Mouse (Mus musculus): ENCODE measurements at regions not wholly inside any gene's neighbourhood (a gene's known extent, or its start where the extent isn't known, plus 50 kb on each side); places are given as distances from the start of the nearest gene placed in this dataset.

DNA sequence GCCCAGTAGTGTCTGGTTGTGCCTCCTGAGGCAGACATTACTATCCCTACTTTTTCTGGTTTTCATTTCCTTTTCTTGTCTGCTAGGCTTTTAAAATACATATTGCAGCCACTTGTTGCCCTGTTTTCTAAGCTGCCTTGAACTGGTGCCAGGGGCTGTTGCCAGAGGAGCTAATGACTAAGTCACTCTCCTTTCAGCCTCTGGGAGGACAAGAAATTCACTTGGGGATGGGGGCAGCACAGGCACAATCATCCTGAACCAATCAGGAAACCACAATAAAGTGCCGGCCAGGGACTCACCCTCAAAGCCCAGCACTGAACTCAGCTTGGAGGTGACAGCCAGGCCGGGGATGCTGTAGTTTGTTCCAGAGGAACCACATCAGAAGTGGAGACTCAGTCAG, 740.3 kb downstream of the Dhx35 start:
- peak; percentile 8 for DNase-seq (ENCODE audit: low read depth)

DNA sequence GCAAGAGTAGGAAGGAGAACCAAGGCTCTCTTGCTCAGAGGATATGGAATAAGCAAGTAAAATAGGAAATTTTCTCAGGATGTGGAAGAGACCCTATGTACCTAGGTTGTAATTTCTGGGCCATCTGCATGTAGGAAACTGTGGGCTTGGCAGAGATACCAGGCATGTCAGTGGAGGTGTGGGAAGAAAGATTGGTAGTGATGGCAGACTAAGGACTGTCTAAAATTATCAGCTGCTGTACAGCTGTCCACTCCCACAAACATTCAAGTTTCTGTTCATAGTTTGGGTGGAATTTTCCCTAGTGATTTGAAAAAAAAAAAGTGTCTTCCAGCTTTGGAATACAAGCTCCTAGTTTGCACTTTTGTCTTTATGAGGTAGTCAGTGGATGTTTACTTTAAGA, 744.7 kb downstream of the Dhx35 start:
- no peak for DNase-seq (ENCODE audit: low read depth)

DNA sequence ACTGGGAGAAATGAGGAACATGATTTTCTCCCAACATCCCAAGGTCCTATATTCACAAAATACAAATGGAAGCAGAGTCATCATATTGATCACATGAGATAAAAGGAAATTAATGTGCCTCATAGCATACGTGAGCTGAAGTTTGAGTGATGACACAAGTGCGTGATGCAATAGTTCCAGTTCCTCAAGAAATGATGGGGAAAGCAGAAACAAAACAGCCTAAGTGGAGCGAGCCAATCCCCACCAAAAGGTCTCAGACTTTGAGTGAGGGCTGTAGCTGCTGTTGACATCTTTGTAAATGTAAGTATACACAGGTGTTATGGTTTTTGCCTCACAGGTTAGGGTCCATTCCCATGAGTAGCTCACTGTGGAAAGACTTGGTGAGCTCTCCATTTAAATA, 763.0 kb downstream of the Dhx35 start:
- DNase-seq (ENCODE audit: low read depth) = no peak

DNA sequence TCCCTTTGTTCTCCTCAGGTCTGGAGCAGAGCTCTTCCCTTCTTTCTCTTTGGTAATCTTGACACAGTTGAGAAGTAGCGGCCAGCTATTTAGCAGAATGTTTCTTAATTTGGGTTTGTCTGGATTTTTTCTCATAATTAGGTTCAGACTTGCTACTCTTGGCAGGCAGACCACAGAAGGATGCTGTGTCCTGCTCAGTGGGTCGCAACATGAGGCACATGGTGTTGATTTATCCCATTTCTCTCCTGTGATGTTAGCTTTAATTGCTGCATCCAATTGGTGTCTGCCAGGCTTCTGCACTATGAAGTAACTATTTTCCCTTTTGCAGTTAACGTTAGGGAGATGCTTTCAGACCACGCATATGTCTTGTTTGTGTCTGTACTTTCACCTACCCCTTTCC, 768.7 kb downstream of the Gm826 start:
- no peak for DNase-seq (ENCODE audit: low read depth)

DNA sequence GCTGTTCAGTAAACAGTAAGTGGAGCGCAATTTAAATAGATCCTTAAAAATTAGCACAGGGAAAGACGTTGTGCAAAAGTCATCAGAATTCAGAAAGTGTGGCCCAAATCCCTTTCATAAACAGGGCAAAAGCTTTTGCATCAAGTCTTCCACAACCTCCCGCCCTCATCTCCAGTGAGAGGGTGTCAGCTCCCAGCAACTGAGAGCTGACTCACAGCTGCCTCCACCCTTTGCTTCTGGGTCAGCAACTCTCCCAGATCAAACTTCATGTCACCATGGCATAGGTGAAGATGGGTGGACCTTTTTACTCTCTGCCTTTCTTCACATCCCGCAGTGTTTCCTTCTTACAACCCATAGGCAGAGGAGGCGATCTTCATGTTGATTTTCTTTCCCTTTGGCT, 768.0 kb downstream of the Gm826 start:
- no peak for DNase-seq (ENCODE audit: low read depth)

DNA sequence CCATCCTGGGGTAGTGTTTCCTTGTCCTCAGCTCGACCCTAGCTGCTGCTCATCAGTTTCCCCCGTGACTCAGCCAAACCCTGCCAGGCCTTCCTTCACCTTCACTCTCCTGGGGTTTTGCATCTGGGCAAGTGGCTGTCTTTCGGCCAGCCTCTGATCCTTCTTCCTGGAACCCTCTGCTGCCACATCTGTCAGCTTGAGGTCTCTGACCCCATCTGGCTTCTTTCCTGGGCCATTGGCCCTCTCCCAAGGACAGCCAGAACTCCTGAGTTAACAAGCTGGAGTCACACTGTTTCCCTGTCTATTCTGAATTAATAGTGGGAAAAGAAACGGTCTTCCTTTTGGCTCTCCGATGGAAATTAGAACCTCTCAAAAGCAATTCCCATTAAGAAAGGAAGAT, 767.5 kb downstream of the Gm826 start:
- no peak for DNase-seq (ENCODE audit: low read depth)

DNA sequence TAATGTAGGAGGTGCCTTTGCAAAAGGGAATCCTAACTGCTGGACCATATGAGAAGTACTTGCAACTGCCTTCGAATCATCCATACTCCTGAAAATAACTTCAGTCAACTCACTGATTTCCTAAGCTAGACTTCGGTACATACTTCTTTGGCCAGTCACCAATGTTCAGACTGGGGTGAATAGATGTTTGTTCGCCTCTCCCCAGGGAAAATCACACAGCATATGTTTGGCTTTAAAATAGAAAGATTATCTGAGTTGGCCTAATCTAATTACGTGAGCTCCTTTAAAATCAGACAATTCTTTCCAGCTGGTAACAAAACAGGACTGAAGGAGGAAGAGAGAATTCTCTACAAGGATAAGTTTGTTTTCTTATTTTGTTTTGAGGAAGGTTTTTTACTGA, 765.6 kb downstream of the Gm826 start:
- no peak for DNase-seq (ENCODE audit: low read depth)

DNA sequence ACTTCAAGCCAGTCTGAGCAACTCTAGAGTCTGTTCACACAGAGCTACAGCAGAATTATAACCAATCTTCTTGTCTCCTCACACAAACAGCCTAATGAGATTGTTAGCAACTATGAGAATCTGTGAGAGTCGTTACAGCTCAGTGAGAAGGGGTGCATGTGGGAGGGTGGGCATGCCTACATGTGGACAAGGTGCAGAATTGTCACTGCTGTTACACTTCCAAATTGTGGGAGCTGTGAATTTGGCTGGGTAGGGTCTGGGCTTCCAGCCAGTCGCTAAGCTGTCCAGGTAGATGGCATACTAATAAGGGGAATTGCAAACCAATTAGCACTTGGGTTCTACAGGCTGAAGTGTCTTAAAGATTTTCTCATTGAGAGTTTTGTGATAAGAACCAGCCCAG, 762.1 kb downstream of the Gm826 start:
- DNase-seq (ENCODE audit: low read depth) = no peak

DNA sequence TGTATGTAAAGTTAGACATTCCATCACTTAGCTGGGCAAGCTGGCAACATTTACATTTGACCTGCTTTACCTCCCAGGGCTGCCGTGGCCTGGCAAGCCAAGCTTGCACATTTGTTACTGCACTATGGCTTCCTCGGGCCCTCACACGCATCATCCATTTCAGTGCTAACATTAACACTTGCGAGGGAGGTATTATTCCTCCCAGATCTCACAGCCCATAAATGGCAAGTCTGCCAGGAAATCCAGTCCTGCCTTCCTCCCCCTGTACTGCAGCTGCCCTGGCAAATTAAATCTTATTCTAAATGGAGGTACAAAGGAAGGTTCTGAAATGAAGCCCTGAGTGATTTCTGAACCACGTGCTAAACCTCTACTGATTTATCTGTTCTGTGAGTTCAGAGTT, 758.7 kb downstream of the Gm826 start:
- no peak for DNase-seq (ENCODE audit: low read depth)

DNA sequence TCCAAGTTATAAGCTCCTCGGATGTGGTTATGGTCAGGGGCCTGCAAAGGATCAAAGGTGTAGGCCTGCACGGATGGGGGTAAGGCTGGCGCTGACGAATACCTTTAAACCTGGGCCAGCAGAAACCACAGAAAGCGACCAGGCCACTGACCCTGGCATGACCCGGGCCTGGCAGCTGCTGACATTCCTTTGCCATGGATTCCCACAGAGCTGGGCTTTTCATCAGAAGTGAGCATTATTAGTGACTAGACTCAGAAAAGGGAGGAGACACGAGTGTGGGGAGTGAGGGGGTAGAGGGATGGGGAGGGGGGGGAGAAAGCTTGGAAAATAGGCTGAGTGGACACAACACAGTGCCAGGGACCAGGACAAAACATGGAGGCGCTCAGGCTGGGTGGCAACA, 750.9 kb downstream of the Gm826 start:
- DNase-seq (ENCODE audit: low read depth) = no peak

DNA sequence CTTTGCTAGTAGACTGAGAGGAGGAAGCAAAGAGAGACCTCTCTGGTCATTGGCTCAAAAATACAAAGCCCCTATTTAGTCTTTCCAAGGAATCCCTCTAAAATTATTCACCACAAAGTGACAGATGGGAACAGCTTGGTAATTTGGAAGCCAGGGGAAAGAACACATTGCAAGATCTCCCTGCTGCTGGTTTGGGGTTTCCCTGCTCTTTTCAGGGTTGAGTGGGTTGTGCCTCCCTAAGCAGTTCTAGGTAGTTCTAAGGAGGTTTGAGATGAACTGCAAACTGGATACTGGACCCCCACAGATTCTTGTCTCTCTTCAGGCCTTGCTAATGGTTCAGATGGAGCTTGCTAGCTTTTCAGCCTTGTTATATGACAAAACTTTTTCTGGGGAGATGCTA, 749.3 kb downstream of the Gm826 start:
- no peak for DNase-seq (ENCODE audit: low read depth)

DNA sequence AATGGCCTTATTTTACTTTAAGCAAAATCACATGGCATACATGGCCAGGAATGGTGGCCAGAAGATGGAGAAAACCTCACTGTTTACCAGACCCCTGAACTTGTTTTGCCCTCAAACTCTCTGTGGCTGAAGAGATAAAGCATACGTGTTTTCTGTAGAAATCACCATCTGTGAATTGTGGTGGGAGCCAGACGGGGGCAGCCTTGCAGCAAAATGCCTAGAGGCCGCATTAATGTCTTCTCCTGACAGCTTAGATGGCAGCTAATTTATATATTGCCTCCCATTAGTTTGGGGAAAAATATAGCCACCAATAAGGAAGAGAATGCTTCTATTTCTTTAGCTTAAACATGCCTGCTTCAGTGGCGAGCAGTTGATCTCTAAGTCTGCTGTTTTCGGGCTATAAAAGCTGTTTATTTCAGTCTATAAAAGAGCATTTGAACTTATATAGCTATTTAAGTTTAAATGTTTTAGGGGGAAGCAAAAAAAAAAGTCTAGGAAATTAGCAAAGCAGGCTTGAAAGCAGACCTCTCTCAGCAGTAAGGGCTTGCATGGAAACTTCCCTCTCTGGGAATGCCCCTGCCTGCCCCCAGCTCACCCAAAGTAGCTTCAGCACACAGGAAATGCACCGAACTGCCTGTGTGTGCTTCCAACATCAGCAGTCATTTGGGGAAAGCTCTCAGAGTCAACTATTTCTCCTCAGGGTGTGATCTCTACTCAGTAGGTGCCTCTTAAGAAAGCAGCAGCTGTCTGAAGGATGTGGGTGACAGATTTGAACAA, 747.1 kb downstream of the Gm826 start:
- peak; percentile 18 for DNase-seq (ENCODE audit: low read depth)

DNA sequence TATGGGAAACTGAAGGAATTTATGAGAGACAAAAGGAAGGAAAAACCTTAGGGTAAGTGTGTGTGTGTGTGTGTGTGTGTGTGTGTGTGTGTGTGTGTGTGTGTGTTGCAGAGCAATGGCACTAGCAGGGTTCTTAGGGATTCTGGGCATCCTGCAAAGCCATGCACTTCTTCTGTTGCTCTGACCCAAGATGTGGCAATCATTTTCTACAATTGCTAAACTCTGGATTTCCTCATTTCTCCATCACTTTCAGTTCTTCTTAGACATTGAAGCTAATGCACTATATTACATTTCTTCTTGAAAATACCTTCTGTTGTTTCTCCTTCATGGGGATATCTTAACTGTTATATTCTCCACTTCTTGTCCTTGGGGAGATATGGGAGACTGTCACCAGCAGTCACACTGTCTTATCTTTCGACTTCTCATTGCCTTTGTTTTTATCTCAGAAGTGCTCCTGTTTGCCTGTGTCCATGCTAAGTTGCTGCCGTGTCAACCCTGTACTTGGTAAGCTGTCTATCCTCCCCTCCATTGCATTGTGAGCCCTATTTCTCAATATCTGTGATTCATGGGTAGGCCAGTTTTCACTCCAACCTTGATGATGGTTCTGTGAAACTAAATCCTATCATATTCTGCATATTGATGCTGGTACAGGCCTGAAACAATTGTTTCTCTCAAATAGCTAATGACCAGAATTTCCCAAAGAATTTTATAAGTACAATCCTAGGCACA, 742.4 kb downstream of the Gm826 start:
- no peak for DNase-seq (ENCODE audit: low read depth)

DNA sequence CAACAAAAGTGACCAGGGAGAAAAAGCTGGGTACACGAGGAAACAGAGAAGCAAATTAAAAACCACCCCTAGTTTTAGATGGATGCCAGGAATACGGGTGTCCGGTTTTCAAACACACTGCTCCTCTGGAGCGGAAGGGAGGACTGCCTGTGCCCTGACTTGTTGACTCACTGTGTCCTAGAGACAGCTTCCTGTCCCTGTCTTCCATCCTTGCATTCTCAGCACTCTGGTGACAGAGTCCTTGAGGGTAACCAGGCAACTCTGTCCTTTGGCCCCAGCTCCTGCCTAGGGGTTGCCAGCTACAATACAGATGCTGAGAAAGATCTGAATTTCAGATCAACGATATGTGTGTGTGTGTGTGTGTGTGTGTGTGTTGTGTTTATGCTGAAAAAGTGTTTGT, 741.1 kb downstream of the Gm826 start:
- DNase-seq (ENCODE audit: low read depth) = no peak

DNA sequence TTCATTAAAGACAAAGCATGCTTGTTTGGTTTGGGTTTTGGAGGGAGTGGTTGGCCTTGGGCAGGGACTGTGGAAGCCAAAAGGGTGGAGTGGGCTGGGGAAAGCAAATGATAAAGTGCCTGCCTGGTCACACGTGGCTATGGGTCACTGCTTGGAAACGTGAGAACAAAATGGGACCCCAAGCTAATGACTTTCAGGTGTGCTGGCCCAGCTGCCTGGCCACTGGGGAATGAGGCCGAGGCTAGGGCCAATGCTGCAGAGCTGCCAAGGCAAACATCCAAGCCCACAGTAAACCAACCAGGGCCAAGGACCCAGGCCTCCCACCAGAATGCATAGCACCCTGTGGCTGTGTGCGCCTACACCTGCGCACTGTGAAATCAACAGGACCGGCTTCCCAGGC, 737.7 kb downstream of the Gm826 start:
- DNase-seq (ENCODE audit: low read depth) = no peak

DNA sequence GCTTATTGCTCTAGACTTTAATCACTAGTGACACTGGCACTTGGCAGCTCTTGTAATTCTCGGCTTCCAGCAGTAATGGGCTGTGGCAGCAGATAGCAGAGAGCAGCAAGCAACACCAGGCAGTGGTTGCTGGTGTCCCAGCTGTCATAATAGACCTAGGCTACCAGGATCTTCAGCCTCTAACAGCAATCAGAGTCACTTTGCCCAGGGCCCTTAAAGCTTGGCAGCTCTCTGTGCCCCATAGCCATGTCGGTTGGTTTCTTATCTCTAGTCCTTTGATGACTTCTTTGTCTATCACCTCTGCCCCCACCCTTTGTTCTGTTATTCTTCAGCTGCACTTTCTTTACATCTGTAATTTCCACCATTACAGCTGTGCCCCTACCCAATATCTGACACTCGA, 735.9 kb downstream of the Gm826 start:
- no peak for DNase-seq (ENCODE audit: low read depth)

DNA sequence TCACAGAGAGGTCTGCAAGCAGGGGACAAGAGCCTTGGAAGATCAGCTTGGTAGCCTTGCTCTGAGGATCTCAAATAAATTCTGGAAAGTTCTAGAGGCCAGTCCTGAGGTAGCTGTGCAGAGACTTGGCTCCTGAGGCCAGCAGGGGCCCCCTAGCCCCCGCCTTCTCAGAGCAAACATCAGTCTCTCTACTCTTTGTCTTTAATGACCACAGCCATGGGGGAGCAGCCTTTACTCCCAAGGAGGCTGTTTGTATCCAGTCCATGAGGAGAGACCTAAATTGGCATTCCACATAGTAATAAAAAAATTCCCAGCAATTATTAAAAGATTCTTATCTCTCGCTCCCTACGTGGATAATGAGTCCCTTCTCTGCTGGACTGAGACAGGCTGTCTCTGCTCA, 726.8 kb downstream of the Gm826 start:
- DNase-seq (ENCODE audit: low read depth) = no peak

DNA sequence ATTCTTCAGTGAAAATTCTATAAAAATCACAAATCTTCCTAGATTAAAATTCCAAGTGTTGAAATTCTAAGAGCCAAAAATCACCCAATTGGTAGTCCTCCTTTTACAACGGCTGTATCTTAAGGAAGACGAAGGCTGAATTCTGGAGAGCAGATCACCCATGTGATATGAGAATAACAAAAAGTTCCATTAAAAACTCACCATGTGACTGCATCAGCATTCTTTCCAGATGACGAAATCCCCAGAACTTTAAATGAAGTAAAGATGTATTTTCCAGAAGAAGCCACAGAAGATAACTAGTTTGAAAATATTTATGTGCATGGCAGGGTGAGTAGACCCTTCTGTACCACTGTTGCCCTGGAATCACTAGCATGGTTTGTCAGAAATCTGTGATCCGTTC, 723.5 kb downstream of the Gm826 start:
- no peak for DNase-seq (ENCODE audit: low read depth)

DNA sequence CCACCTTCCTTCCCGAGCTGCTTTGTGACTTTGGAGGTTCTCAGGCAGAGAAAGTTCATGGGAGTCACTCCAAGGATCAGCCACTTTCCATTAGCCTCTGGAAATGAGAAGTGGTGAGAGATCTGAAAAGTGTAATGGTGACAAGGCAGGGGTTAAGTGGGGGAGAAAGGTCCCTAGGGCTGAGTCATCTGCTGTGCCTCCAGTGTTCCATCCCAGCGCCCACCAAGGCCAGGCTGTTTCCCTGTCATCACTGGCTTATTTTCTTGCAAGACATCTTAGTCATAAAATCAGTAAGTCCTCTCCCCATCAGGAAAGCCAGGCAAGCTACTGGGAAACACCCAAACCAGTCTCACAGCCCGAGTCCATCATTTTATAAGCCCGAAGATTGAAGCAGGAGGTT, 717.3 kb downstream of the Gm826 start:
- DNase-seq (ENCODE audit: low read depth) = no peak

DNA sequence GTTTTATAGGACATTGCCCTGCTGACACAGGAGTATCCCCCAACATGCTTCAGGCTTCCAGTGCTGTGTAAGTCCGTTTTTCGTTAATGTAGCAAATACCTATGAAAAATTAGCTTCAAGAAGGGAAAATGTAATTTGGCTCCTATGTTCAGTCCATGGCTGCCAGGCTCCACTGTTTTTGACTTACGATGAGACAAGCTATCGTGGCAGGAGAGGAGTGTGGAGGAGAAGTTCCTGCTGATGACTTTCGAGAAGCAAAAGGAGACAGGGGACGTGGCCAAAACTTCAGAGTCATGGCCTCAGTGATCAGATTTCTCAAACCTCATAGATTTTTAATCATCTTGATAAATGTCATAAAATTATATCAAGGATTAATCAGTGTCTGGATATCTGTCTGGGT, 712.7 kb downstream of the Gm826 start:
- DNase-seq (ENCODE audit: low read depth) = no peak

DNA sequence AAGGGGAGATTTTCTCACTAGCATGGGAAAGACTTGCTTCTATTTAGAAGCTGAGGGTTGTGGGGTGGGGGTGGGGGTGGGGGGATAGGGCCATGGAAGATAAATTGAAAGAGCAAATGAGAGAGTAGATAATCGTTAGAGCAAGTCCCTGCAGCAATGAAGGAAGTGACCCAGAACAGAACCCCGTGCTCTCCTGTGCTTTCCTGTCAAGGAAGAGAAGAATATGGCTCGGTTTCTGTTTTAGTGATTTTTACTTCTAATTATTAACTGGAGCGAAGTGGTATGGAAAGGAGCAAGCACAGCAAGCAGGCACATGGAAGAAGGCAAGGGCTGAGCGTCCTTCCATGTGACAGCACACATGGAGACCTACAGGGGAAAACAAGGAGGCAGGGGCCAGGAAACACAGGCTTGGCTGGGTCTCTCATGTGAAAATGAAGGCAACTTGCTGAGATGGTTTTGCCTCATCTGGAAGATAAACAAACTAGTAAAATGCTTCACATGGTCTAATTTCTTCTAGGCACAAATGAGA, 711.8 kb downstream of the Gm826 start:
- DNase-seq (ENCODE audit: low read depth) = no peak

DNA sequence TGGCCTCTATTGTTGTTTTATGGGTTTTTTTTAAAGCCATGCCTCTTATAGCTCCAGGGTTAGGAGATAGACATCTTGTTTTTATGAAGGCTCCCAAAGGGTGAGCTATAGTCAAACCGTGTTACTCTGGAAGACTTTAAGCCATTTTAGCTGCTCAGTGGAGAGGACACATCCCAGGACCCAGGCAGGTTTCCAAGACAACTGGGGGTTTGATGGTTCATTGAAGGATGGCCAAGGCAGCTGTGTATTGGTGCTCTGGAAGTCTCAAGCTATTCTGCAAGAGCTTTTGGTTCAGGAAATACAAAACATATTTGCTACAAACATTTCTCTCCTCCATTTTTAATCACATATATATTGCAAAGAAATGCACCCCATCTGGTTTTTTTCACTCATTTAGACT, 708.7 kb downstream of the Gm826 start:
- DNase-seq (ENCODE audit: low read depth) = no peak

DNA sequence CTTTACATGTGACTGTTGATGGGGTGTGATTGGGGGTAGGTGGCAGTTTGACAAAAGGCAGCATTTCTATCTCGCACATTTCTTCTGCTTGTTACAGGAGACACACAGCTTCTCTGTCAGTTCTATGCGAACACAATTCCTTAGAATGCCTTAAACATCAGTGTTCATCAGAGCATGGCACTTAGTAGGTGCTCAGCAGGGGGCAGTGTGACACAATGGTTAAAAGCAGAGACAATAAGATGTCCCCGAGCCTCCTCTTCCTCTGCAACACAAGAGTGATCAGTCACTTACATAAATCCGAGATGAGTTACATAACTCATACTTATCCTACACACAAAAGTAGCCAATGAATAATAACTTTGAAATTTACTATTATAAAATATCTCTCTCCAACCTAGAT, 688.1 kb downstream of the Gm826 start:
- peak; percentile 22 for DNase-seq (ENCODE audit: low read depth)

DNA sequence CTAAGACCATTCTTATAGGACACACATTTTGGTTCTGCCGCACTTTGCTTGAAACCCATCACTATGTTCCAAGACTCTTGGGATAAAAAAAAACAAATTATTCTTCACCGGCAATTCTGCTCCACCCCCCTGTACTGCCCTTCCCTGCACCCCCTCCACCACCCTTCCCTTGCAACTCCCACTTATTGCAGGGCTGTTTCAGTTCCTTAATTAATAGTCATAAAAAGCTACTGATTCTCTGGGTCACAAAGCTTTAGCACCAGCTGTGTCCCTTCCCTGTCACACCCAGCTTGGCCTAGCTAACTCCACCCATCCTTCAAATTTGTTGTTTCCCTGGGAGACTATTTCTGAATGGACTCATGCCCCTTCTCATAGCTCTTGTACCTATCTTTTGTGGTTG, 687.4 kb downstream of the Gm826 start:
- no peak for DNase-seq (ENCODE audit: low read depth)

Measured in NIH3T3 (cell line).